Mouse (Mus musculus) embryonic fibroblast, embryonic 13.5 days (primary cell): ENCODE measurements around the gene Ctnnbl1.

ENCODE experiments used
- CTCF ChIP-seq: IDR thresholded peaks from 2 replicates; pipeline ENCODE4 v1.5.1; 2011; ENCODE audit warnings: mild to moderate bottlenecking, control low read depth, low read length, moderate library complexity, borderline replicate concordance; ENCODE audit not compliant: insufficient read depth
- POLR2A ChIP-seq: IDR thresholded peaks from 2 replicates; pipeline ENCODE4 v1.6.1; 2011; ENCODE audit warnings: low read depth, mild to moderate bottlenecking, control low read depth, low read length, moderate library complexity

- no peak for TF ChIP-seq CTCF
- TF ChIP-seq POLR2A = no peak
Measured at GRCm38 (mm10) chr2:157775957-157776356, 38.8 kb downstream of the Ctnnbl1 start.
